Mouse (Mus musculus): Measurements from ENCODE around the gene Grb2. TPM values are rescaled to one million over a fixed set of nuclear protein-coding genes. Genes with fewer than 3 reads are reported as not detected.
A peak's percentile ranks its signal among the peaks of the same experiment; 100 is the strongest.

Grb2 gene
- polyA plus RNA-seq, 1 experiment from 2014 or later: 42.7 TPM

DNA sequence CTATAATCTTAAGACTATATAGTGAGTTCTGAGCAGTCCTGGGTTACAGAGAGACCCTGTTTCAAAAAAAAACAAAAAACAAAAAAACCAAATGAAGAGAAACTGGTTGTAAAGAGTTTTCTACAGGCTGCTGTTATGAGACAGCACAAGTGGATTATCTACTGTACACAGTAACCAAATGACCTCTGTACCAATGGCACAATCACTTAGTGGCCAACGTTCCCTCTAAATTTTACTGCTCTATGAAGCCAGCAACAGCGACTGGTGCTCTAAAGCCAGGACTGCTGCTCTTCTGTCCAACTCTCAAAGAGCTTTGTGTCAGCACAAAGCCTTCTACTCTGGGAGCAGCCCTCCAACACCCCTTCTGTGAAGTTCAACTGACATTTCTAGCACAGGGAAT is 11.3 kb downstream of the Grb2 start:
- 0 out of 2 replicates have a peak overlapping the region, but pooled peaks have one; percentile 57 for H3K27ac ChIP-seq (ENCODE audit: low read depth, low read length)
- peaks cover 57% of the 10 kb centered on the region for H3K4me1 ChIP-seq (ENCODE audit: control insufficient read depth, insufficient read depth, low read length)
- H3K4me2 ChIP-seq: 0 out of 2 replicates have a peak overlapping the region, but pooled peaks have one; percentile 19
- 0 out of 2 replicates have a peak, but pooled peaks cover 4% of the 10 kb centered on the region for H3K36me3 ChIP-seq (ENCODE audit: control insufficient read depth, insufficient read depth, low read length)
- no peak for ATAC-seq (replicated peaks; ENCODE audit: insufficient number of reproducible peaks, low FRiP score, low TSS enrichment)
- H3K4me3 ChIP-seq (ENCODE audit: low read depth, low read length): no peak overlapping the region
- no peaks in the 10 kb centered on the region for H3K9me3 ChIP-seq (replicated peaks; ENCODE audit: control insufficient read depth, low read length)
- 65% methylated on average over 2 of the region's 2 CpGs for WGBS (ENCODE audit: insufficient replicate concordance)
- H3K27me3 ChIP-seq (ENCODE audit: control insufficient read depth, insufficient read depth, low read length): no peaks in the 10 kb centered on the region
- no peak overlapping the region for H3K9ac ChIP-seq (ENCODE audit: low read depth, low read length)

- 76% methylated on average over 4 of the region's 4 CpGs for WGBS (ENCODE audit: insufficient replicate concordance)
- Histone ChIP-seq H3K4me1 (ENCODE audit: control insufficient read depth, insufficient read depth, low read length) (peaks cover 59% of the 10 kb centered on the region), H3K9ac (ENCODE audit: low read depth, low read length) (peak overlapping the region; percentile 18; the same call in 1 of the 2 replicates), H3K4me2 (no peak overlapping the region), H3K27ac (ENCODE audit: low read depth, low read length) (no peak overlapping the region), H3K9me3 (replicated peaks; ENCODE audit: control insufficient read depth, low read length) (no peaks in the 10 kb centered on the region), H3K36me3 (ENCODE audit: control insufficient read depth, insufficient read depth, low read length) (0 out of 2 replicates have a peak, but pooled peaks cover 4% of the 10 kb centered on the region), H3K4me3 (ENCODE audit: low read depth, low read length) (no peak overlapping the region), H3K27me3 (ENCODE audit: control insufficient read depth, insufficient read depth, low read length) (no peaks in the 10 kb centered on the region)
- ATAC-seq (replicated peaks; ENCODE audit: insufficient number of reproducible peaks, low FRiP score, low TSS enrichment): no peak
These were observed 11.9 kb downstream of the Grb2 start for GRCm38 (mm10) chr11:115696471-115696870.

DNA sequence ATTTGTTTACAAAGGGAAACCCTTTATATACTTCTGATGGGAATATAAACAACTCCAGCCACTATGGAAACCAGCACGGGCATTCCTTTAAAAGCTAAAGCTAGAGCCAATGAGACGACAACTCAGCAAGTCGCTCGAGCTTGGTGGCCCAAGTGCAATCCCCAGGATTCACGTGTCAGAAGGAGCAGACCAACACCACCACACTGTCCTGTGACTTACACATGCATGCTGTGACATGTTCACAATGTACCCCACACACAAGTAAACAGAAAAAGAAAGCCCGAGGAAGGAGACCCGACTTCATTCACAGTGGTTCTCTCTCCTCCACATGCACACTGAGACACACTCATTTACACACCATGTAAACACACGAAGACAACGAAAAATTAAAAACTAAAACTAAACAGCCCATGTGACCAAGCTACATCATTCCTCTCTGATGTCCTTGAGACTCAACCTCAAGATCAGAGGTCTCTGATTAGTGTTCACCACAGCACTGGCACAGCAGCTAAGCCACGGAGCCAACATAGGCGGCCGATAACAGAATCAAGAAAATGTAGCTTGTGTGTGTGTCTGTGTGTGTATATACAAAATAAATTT is 14.3 kb downstream of the Grb2 start:
- no peak overlapping the region for H3K4me2 ChIP-seq
- WGBS (ENCODE audit: insufficient replicate concordance): 86% methylated on average over 12 of the region's 12 CpGs
- H3K9me3 ChIP-seq (replicated peaks; ENCODE audit: control insufficient read depth, low read length): no peaks in the 10 kb centered on the region
- peaks cover 54% of the 10 kb centered on the region for H3K4me1 ChIP-seq (ENCODE audit: control insufficient read depth, insufficient read depth, low read length)
- H3K4me3 ChIP-seq (ENCODE audit: low read depth, low read length): no peak overlapping the region
- ATAC-seq (replicated peaks; ENCODE audit: insufficient number of reproducible peaks, low FRiP score, low TSS enrichment): no peak
- H3K36me3 ChIP-seq (ENCODE audit: control insufficient read depth, insufficient read depth, low read length): 0 out of 2 replicates have a peak, but pooled peaks cover 4% of the 10 kb centered on the region
- H3K27me3 ChIP-seq (ENCODE audit: control insufficient read depth, insufficient read depth, low read length): no peaks in the 10 kb centered on the region
- no peak overlapping the region for H3K9ac ChIP-seq (ENCODE audit: low read depth, low read length)
- H3K27ac ChIP-seq (ENCODE audit: low read depth, low read length): no peak overlapping the region; the same call in 1 of the 2 replicates

- ATAC-seq (replicated peaks; ENCODE audit: insufficient number of reproducible peaks, low FRiP score, low TSS enrichment): no peak
- H3K4me1 ChIP-seq (ENCODE audit: control insufficient read depth, insufficient read depth, low read length): peaks cover 46% of the 10 kb centered on the region
- WGBS (ENCODE audit: insufficient replicate concordance): 47% methylated on average over 5 of the region's 5 CpGs
These were observed 15.6 kb downstream of the Grb2 start for GRCm38 (mm10) chr11:115692800-115693199.

DNA sequence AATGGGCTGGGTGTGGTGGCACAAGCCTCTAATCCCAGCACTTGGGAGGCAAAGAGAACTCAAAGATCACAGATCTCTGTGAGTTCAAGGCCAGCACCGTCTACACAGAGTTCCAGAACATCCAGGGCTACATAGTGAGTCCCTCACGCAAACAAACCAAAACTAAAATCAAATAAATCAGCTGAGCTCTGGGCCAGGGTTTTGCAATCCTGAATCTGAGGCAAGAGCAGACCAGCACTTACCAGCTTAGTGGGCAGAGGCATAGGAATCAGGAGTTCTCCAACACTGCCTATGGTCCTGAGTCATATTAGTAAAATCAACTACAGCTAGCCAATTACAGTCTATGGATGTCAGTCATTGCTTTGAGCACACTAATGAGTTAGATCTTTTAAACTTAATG is 16.4 kb downstream of the Grb2 start:
- Histone ChIP-seq H3K4me3 (ENCODE audit: low read depth, low read length) (no peak overlapping the region), H3K27ac (ENCODE audit: low read depth, low read length) (no peak overlapping the region), H3K4me2 (no peak overlapping the region), H3K36me3 (ENCODE audit: control insufficient read depth, insufficient read depth, low read length) (no peaks in the 10 kb centered on the region), H3K4me1 (ENCODE audit: control insufficient read depth, insufficient read depth, low read length) (peaks cover 38% of the 10 kb centered on the region), H3K9me3 (replicated peaks; ENCODE audit: control insufficient read depth, low read length) (no peaks in the 10 kb centered on the region), H3K27me3 (ENCODE audit: control insufficient read depth, insufficient read depth, low read length) (no peaks in the 10 kb centered on the region), H3K9ac (ENCODE audit: low read depth, low read length) (no peak overlapping the region)
- WGBS (ENCODE audit: insufficient replicate concordance): 91% methylated on average over 2 of the region's 2 CpGs
- no peak for ATAC-seq (replicated peaks; ENCODE audit: insufficient number of reproducible peaks, low FRiP score, low TSS enrichment)

More at GRCm38 (mm10) chr11:115692800-115693199, 15.6 kb downstream of the Grb2 start:
- H3K27me3 ChIP-seq (ENCODE audit: control insufficient read depth, insufficient read depth, low read length): no peaks in the 10 kb centered on the region
- no peaks in the 10 kb centered on the region for H3K9me3 ChIP-seq (replicated peaks; ENCODE audit: control insufficient read depth, low read length)
- no peak overlapping the region for H3K4me3 ChIP-seq (ENCODE audit: low read depth, low read length)
- no peak overlapping the region; the same call in 1 of the 2 replicates for H3K4me2 ChIP-seq
- H3K27ac ChIP-seq (ENCODE audit: low read depth, low read length): peak overlapping the region; percentile 50; the same call in 1 of the 2 replicates
- H3K36me3 ChIP-seq (ENCODE audit: control insufficient read depth, insufficient read depth, low read length): 0 out of 2 replicates have a peak, but pooled peaks cover 4% of the 10 kb centered on the region
- H3K9ac ChIP-seq (ENCODE audit: low read depth, low read length): 0 out of 2 replicates have a peak overlapping the region, but pooled peaks have one; percentile 16

DNA sequence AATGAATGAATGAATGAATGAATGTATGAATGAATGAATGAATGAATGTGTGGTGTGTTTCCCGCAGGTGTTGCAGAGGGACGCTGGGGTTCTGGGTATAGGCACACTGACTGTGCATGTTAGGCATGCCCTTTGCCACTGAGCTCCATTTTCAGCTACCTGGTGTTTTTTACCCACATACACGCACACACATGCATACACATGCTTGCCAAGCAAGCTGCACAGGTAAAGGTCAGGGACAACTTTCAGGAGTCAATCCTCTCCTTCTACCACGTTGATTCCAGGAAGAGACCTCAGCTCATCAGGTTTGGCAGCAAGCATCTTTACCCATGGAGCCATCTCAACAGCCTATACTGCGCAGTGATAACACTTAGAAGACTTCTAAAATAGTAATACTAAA is 16.9 kb downstream of the Grb2 start:
- no peak for ATAC-seq (replicated peaks; ENCODE audit: insufficient number of reproducible peaks, low FRiP score, low TSS enrichment)
- Histone ChIP-seq H3K36me3 (ENCODE audit: control insufficient read depth, insufficient read depth, low read length) (no peaks in the 10 kb centered on the region), H3K4me1 (ENCODE audit: control insufficient read depth, insufficient read depth, low read length) (peaks cover 34% of the 10 kb centered on the region), H3K9me3 (replicated peaks; ENCODE audit: control insufficient read depth, low read length) (no peaks in the 10 kb centered on the region), H3K27me3 (ENCODE audit: control insufficient read depth, insufficient read depth, low read length) (no peaks in the 10 kb centered on the region), H3K9ac (ENCODE audit: low read depth, low read length) (no peak overlapping the region), H3K4me2 (no peak overlapping the region), H3K4me3 (ENCODE audit: low read depth, low read length) (no peak overlapping the region), H3K27ac (ENCODE audit: low read depth, low read length) (no peak overlapping the region)
- 90% methylated on average over 5 of the region's 5 CpGs for WGBS (ENCODE audit: insufficient replicate concordance)

- ATAC-seq (replicated peaks; ENCODE audit: insufficient number of reproducible peaks, low FRiP score, low TSS enrichment): no peak
- Histone ChIP-seq H3K4me3 (ENCODE audit: low read depth, low read length) (no peak overlapping the region), H3K27ac (ENCODE audit: low read depth, low read length) (no peak overlapping the region)
These were observed 17.4 kb downstream of the Grb2 start for GRCm38 (mm10) chr11:115691013-115691412.

GRCm38 (mm10) chr11:115690356-115690755 is 18.0 kb downstream of the Grb2 start:
- H3K9ac ChIP-seq (ENCODE audit: low read depth, low read length): no peak overlapping the region
- H3K36me3 ChIP-seq (ENCODE audit: control insufficient read depth, insufficient read depth, low read length): no peaks in the 10 kb centered on the region
- H3K4me1 ChIP-seq (ENCODE audit: control insufficient read depth, insufficient read depth, low read length): peaks cover 28% of the 10 kb centered on the region
- 76% methylated on average over 5 of the region's 5 CpGs for WGBS (ENCODE audit: insufficient replicate concordance)
- ATAC-seq (replicated peaks; ENCODE audit: insufficient number of reproducible peaks, low FRiP score, low TSS enrichment): no peak
- no peak overlapping the region for H3K4me3 ChIP-seq (ENCODE audit: low read depth, low read length)
- no peak overlapping the region for H3K4me2 ChIP-seq
- no peaks in the 10 kb centered on the region for H3K9me3 ChIP-seq (replicated peaks; ENCODE audit: control insufficient read depth, low read length)
- no peaks in the 10 kb centered on the region for H3K27me3 ChIP-seq (ENCODE audit: control insufficient read depth, insufficient read depth, low read length)
- no peak overlapping the region; the same call in 1 of the 2 replicates for H3K27ac ChIP-seq (ENCODE audit: low read depth, low read length)

More at GRCm38 (mm10) chr11:115691013-115691412, 17.4 kb downstream of the Grb2 start:
- Histone ChIP-seq H3K9ac (ENCODE audit: low read depth, low read length) (no peak overlapping the region), H3K36me3 (ENCODE audit: control insufficient read depth, insufficient read depth, low read length) (no peaks in the 10 kb centered on the region), H3K27me3 (ENCODE audit: control insufficient read depth, insufficient read depth, low read length) (no peaks in the 10 kb centered on the region), H3K4me1 (ENCODE audit: control insufficient read depth, insufficient read depth, low read length) (peaks cover 29% of the 10 kb centered on the region), H3K4me2 (no peak overlapping the region), H3K9me3 (replicated peaks; ENCODE audit: control insufficient read depth, low read length) (no peaks in the 10 kb centered on the region)
- WGBS (ENCODE audit: insufficient replicate concordance): 52% methylated on average over 5 of the region's 5 CpGs

Measured in heart, embryonic 11.5 days (tissue).